Mouse (Mus musculus): ENCODE measurements around the gene Cd300ld3. TPM values are rescaled to one million over a fixed set of nuclear protein-coding genes. Genes with fewer than 3 reads are reported as not detected.

Cd300ld3 gene
- not detected in 2 replicates for polyA plus RNA-seq (2012; ENCODE audit: insufficient read depth, insufficient read length, low replicate concordance, missing spikeins)

GRCm38 (mm10) chr11:115048259-115048658, at the start of gene Cd300ld3:
TSS of gene Cd300ld3 (minus strand) at chr11:115048409.
- H3K4me3 ChIP-seq (ENCODE audit: insufficient read depth, low read depth, low read length) = no peak within 1 kb of the TSS
- no peaks in the 10 kb centered on the region for H3K4me1 ChIP-seq (ENCODE audit: control insufficient read depth, insufficient read depth, low read length)
- H3K27ac ChIP-seq (ENCODE audit: insufficient read depth, low read depth, low read length) = no peak within 1 kb of the TSS
- TF ChIP-seq CTCF (IDR thresholded peaks at IDR 0.05; ENCODE audit: insufficient read depth, low read depth, low read length) (no peak), POLR2A (IDR thresholded peaks at IDR 0.05; ENCODE audit: insufficient read depth, low read depth, low read length) (no peak)
- WGBS = 85% methylated on average over 2 of the region's 2 CpGs

- no peak for TF ChIP-seq CTCF (IDR thresholded peaks at IDR 0.05; ENCODE audit: insufficient read depth, low read depth, low read length)
- TF ChIP-seq POLR2A (IDR thresholded peaks at IDR 0.05; ENCODE audit: insufficient read depth, low read depth, low read length) = no peak
- WGBS = 16% methylated on average over 4 of the region's 4 CpGs
- Histone ChIP-seq H3K4me3 (ENCODE audit: insufficient read depth, low read depth, low read length) (no peak overlapping the region), H3K27ac (ENCODE audit: insufficient read depth, low read depth, low read length) (no peak overlapping the region), H3K4me1 (ENCODE audit: control insufficient read depth, insufficient read depth, low read length) (peaks cover 9% of the 10 kb centered on the region)
Observed at GRCm38 (mm10) chr11:115092140-115092539, 43.9 kb upstream of the Cd300ld3 start.

- H3K27ac ChIP-seq (ENCODE audit: insufficient read depth, low read depth, low read length) = no peak within 1 kb of the TSS
- WGBS = 1% methylated on average over 36 of the region's 36 CpGs
- peaks cover 9% of the 10 kb centered on the region for H3K4me1 ChIP-seq (ENCODE audit: control insufficient read depth, insufficient read depth, low read length)
- peak within 1 kb of the TSS; percentile 31 for H3K4me3 ChIP-seq (ENCODE audit: insufficient read depth, low read depth, low read length)
- 0 out of 2 replicates have a peak, but pooled peaks have one; percentile 19 for TF ChIP-seq POLR2A (IDR thresholded peaks at IDR 0.05; ENCODE audit: insufficient read depth, low read depth, low read length)
- TF ChIP-seq CTCF (IDR thresholded peaks at IDR 0.05; ENCODE audit: insufficient read depth, low read depth, low read length) = no peak
Observed at GRCm38 (mm10) chr11:115091362-115091901, 43.2 kb upstream of the Cd300ld3 start, which contains the start of gene Rab37. TSS of gene Rab37 (plus strand) at chr11:115091431.

- TF ChIP-seq CTCF (IDR thresholded peaks at IDR 0.05; ENCODE audit: insufficient read depth, low read depth, low read length) (peak; percentile 62; the same call in 1 of the 2 replicates), POLR2A (IDR thresholded peaks at IDR 0.05; ENCODE audit: insufficient read depth, low read depth, low read length) (no peak)
- Histone ChIP-seq H3K4me1 (ENCODE audit: control insufficient read depth, insufficient read depth, low read length) (peaks cover 9% of the 10 kb centered on the region), H3K4me3 (ENCODE audit: insufficient read depth, low read depth, low read length) (no peak overlapping the region), H3K27ac (ENCODE audit: insufficient read depth, low read depth, low read length) (no peak overlapping the region)
- WGBS = 70% methylated on average over 6 of the region's 6 CpGs
Observed at GRCm38 (mm10) chr11:115089853-115090252, 41.6 kb upstream of the Cd300ld3 start.

GRCm38 (mm10) chr11:115086213-115086612, 38.0 kb upstream of the Cd300ld3 start:
- no peak overlapping the region for H3K4me3 ChIP-seq (ENCODE audit: insufficient read depth, low read depth, low read length)
- no peak overlapping the region for H3K27ac ChIP-seq (ENCODE audit: insufficient read depth, low read depth, low read length)
- peaks cover under 1% of the 10 kb centered on the region for H3K4me1 ChIP-seq (ENCODE audit: control insufficient read depth, insufficient read depth, low read length)
- WGBS = 79% methylated on average over 7 of the region's 7 CpGs
- TF ChIP-seq POLR2A (IDR thresholded peaks at IDR 0.05; ENCODE audit: insufficient read depth, low read depth, low read length) (no peak), CTCF (IDR thresholded peaks at IDR 0.05; ENCODE audit: insufficient read depth, low read depth, low read length) (no peak)

GRCm38 (mm10) chr11:115085064-115085463, 36.9 kb upstream of the Cd300ld3 start:
- Histone ChIP-seq H3K4me1 (ENCODE audit: control insufficient read depth, insufficient read depth, low read length) (no peaks in the 10 kb centered on the region), H3K4me3 (ENCODE audit: insufficient read depth, low read depth, low read length) (no peak overlapping the region), H3K27ac (ENCODE audit: insufficient read depth, low read depth, low read length) (no peak overlapping the region)
- TF ChIP-seq POLR2A (IDR thresholded peaks at IDR 0.05; ENCODE audit: insufficient read depth, low read depth, low read length) (no peak), CTCF (IDR thresholded peaks at IDR 0.05; ENCODE audit: insufficient read depth, low read depth, low read length) (no peak)
- WGBS = 52% methylated on average over 8 of the region's 8 CpGs

- H3K4me1 ChIP-seq (ENCODE audit: control insufficient read depth, insufficient read depth, low read length) = no peaks in the 10 kb centered on the region
- H3K4me3 ChIP-seq (ENCODE audit: insufficient read depth, low read depth, low read length) = no peak overlapping the region
- TF ChIP-seq CTCF (IDR thresholded peaks at IDR 0.05; ENCODE audit: insufficient read depth, low read depth, low read length) = no peak
- no peak for TF ChIP-seq POLR2A (IDR thresholded peaks at IDR 0.05; ENCODE audit: insufficient read depth, low read depth, low read length)
- H3K27ac ChIP-seq (ENCODE audit: insufficient read depth, low read depth, low read length) = no peak overlapping the region
- 40% methylated on average over 12 of the region's 12 CpGs for WGBS
Observed at GRCm38 (mm10) chr11:115084595-115084994, 36.4 kb upstream of the Cd300ld3 start.

- Histone ChIP-seq H3K4me3 (ENCODE audit: insufficient read depth, low read depth, low read length) (no peak overlapping the region), H3K27ac (ENCODE audit: insufficient read depth, low read depth, low read length) (no peak overlapping the region), H3K4me1 (ENCODE audit: control insufficient read depth, insufficient read depth, low read length) (no peaks in the 10 kb centered on the region)
- TF ChIP-seq CTCF (IDR thresholded peaks at IDR 0.05; ENCODE audit: insufficient read depth, low read depth, low read length) = peak; percentile 48; the same call in 1 of the 2 replicates
- TF ChIP-seq POLR2A (IDR thresholded peaks at IDR 0.05; ENCODE audit: insufficient read depth, low read depth, low read length) = no peak
- 31% methylated on average over 18 of the region's 18 CpGs for WGBS
Observed at GRCm38 (mm10) chr11:115083376-115084139, 35.3 kb upstream of the Cd300ld3 start.

GRCm38 (mm10) chr11:115082196-115082595, 34.0 kb upstream of the Cd300ld3 start:
- H3K27ac ChIP-seq (ENCODE audit: insufficient read depth, low read depth, low read length) = no peak overlapping the region
- 73% methylated on average over 6 of the region's 6 CpGs for WGBS
- no peaks in the 10 kb centered on the region for H3K4me1 ChIP-seq (ENCODE audit: control insufficient read depth, insufficient read depth, low read length)
- TF ChIP-seq POLR2A (IDR thresholded peaks at IDR 0.05; ENCODE audit: insufficient read depth, low read depth, low read length) (no peak), CTCF (IDR thresholded peaks at IDR 0.05; ENCODE audit: insufficient read depth, low read depth, low read length) (no peak)
- H3K4me3 ChIP-seq (ENCODE audit: insufficient read depth, low read depth, low read length) = no peak overlapping the region
